Mouse (Mus musculus) neural tube, embryonic 13.5 days (tissue): ENCODE data around the gene Ifitm2. TPM values are rescaled to one million over a fixed set of nuclear protein-coding genes. Genes with fewer than 3 reads are reported as not detected.

ENCODE experiments used
- ATAC-seq: fragments of 200-750 bp; cut with Nextera tagmentation; 2 replicates; pipeline ENCODE4 v1.8.0; 2017; ENCODE audit warnings: low read depth, mild to moderate bottlenecking, moderate TSS enrichment, moderate library complexity
- H3K27ac ChIP-seq: fragments of 300-500 bp; sonication (generic); replicated peaks from 2 replicates; pipeline ENCODE4 v1.5.1; 2015; ENCODE audit warnings: moderate library complexity, mild to moderate bottlenecking, inconsistent platforms
- H3K27me3 ChIP-seq: fragments of 300-500 bp; sonication (generic); 2 replicates; pipeline ENCODE4 v1.6.1; 2015; ENCODE audit warnings: mild to moderate bottlenecking, inconsistent platforms
- H3K36me3 ChIP-seq: fragments of 300-500 bp; sonication (generic); 2 replicates; pipeline ENCODE4 v1.6.1; 2015; ENCODE audit warnings: mild to moderate bottlenecking, inconsistent platforms
- H3K4me1 ChIP-seq: fragments of 300-500 bp; sonication (generic); replicated peaks from 2 replicates; pipeline ENCODE4 v1.6.1; 2015; ENCODE audit warnings: inconsistent platforms
- H3K4me2 ChIP-seq: fragments of 300-500 bp; sonication (generic); 2 replicates; pipeline ENCODE4 v1.6.1; 2015; ENCODE audit warnings: inconsistent platforms, mild to moderate bottlenecking, moderate library complexity
- H3K4me3 ChIP-seq: fragments of 300-500 bp; sonication (generic); 2 replicates; pipeline ENCODE4 v1.5.1; 2015; ENCODE audit warnings: mild to moderate bottlenecking, inconsistent platforms
- H3K9ac ChIP-seq: fragments of 300-500 bp; sonication (generic); 2 replicates; pipeline ENCODE4 v1.6.1; 2015; ENCODE audit warnings: moderate library complexity, mild to moderate bottlenecking, inconsistent platforms
- H3K9me3 ChIP-seq: fragments of 300-500 bp; sonication (generic); 2 replicates; pipeline ENCODE4 v1.6.1; 2016; ENCODE audit warnings: inconsistent platforms
- WGBS: fragments of 180-500 bp; shearing (Covaris S2); methylation state at CpG from one replicate; pipeline ENCODE4 v1.1.7; 2015; 5-methylcytosine and 5-hydroxymethylcytosine counted together
- polyA plus RNA-seq: library from polyadenylated mRNA; unstranded; fragments of >200 nt; fragmentation: Nextera tagmentation; extraction: Ambion mirVana; gene quantifications from 2 replicates; pipeline ENCODE4 v1.2.1, GENCODE M21; 2015

Ifitm2 gene
- 271 and 311 TPM in 2 replicates for polyA plus RNA-seq

DNA sequence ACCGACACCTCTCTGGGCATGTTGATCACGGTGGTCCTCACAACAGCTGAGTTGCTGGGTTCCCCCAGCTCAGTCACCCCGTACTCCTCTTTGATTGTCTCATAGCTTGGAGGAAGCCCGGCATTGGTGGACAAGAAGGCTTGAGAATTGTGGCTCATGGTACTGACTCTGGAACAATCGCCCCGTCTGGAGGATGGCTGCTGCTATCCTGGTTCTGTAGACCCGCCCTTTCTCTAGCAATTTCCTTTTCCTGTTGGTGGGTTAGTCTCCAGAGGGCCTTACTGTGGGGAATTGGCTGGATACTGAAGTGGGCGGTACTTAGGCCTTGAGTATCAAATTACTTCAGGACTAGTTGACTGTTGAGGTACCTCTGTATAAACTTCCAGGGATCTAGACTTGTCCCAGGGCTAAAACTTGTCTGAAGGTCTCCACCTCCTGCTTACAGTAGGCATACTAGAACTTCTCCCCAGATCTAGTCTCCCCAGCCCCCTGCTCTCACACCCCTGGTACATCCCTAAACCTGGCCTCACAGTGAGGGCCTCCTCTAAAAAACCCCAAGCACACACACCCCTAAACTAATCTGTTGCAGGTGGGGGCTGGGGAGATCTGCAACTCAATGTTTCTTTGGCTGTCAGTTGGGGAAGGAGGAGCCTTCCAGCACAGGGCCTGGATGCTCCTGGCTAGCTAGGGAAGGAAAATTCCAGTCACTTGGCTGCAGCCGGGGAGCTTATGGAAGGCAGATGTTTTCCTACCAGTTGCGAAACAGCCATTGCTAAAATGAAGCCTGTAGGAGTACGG is at the start of gene Ifitm2, which contains the start of gene Gm45717:
Gene Ifitm2, minus strand, starts transcription at position 230 of the 798 bp plus-strand sequence.
Gene Gm45717, minus strand, starts transcription at position 180 of the 798 bp plus-strand sequence.
- Histone ChIP-seq H3K4me1 (peaks cover 34% of the 10 kb centered on the region), H3K27me3 (no peaks in the 10 kb centered on the region), H3K36me3 (no peaks in the 10 kb centered on the region), H3K9me3 (no peaks in the 10 kb centered on the region), H3K27ac (peak within 1 kb of the TSS; percentile 38), H3K9ac (peak within 1 kb of the TSS; percentile 62), H3K4me3 (peak within 1 kb of the TSS; percentile 35), H3K4me2 (peak within 1 kb of the TSS; percentile 55)
- ATAC-seq: no peak
- 26% methylated on average over 11 of the region's 11 CpGs for WGBS

DNA sequence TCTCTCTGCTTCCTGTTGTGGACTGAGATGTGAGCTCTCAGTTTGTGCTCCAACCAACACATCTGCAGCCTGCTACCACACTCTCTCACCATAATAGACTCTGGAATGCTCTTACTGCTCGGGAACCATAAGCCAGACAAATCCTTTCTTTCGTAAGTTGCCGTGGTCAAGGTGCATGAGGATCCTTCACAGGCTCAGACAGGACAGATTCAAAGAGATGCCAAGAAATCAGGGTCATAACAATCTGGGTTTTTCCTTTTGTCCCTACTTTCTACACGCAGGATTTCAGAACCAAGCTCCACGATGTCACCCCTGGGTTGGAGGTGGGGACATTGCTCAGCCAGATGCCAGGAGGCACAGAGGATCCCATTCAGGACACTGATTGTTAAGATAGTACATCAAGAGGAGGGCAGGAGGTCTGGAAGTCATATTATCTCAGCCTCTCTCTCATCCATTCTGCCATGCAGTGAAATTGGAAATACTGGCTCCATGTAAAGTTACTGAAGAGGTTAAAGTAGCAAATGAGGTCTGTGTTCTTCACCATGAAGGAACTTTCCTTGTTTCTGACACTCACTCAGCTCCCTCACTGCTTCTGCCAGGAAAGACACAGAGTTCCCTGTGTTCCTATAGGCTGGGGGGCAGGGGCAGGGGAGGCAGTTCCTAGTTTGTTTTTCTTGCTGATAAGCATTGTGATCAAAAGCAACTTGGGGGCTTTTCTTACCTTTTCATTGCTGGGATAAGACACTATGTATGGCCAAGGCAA is 47.6 kb upstream of the Ifitm2 start:
- no peak overlapping the region for H3K4me2 ChIP-seq
- no peaks in the 10 kb centered on the region for H3K36me3 ChIP-seq
- H3K4me1 ChIP-seq: 0 out of 2 replicates have a peak, but pooled peaks cover 2% of the 10 kb centered on the region
- no peak overlapping the region for H3K27ac ChIP-seq
- no peak overlapping the region for H3K4me3 ChIP-seq
- WGBS: 86% methylated on average over 5 of the region's 5 CpGs
- no peaks in the 10 kb centered on the region for H3K27me3 ChIP-seq
- ATAC-seq: no peak
- H3K9me3 ChIP-seq: no peaks in the 10 kb centered on the region
- H3K9ac ChIP-seq: no peak overlapping the region

DNA sequence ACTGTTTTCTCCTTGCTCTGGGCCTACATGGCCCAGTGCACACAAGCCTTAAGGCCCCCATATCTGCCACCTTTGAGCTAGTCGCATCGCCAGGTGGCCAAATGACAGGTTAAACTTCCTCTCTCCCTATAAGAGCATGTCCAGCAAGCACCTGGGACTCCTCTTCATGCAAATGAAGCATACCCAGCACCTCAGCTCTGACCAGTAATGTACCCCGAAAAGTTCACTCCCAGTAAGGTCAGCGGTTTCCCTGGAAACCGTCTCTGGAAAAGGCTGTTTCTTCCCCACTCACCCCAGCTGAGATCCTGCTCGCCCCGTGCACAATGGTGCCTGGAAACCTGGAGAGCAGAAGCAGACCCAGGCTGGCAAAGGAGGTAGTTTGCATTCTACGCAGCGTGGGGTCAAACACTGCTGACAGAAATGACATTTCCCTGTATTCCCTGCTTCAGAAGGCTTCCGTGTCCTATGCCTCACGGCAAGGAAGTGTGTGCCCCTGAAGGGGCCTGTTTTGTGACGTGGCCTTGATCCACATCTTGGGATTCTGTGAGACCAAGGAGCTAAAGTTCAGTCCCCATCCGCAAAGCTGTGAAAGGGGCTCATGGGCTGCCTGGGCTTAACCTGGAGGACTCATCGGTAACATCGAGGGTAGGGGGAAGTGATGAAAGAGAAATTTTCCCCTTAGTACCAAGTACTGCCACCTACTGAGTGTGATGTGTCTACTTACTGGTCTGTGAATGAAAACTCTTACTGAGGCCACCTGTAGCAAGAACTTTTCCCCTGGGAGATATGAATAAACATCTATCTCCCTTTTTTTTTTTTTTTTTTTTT is 45.3 kb upstream of the Ifitm2 start:
- ATAC-seq: no peak
- no peak overlapping the region for H3K9ac ChIP-seq
- H3K9me3 ChIP-seq: no peaks in the 10 kb centered on the region

DNA sequence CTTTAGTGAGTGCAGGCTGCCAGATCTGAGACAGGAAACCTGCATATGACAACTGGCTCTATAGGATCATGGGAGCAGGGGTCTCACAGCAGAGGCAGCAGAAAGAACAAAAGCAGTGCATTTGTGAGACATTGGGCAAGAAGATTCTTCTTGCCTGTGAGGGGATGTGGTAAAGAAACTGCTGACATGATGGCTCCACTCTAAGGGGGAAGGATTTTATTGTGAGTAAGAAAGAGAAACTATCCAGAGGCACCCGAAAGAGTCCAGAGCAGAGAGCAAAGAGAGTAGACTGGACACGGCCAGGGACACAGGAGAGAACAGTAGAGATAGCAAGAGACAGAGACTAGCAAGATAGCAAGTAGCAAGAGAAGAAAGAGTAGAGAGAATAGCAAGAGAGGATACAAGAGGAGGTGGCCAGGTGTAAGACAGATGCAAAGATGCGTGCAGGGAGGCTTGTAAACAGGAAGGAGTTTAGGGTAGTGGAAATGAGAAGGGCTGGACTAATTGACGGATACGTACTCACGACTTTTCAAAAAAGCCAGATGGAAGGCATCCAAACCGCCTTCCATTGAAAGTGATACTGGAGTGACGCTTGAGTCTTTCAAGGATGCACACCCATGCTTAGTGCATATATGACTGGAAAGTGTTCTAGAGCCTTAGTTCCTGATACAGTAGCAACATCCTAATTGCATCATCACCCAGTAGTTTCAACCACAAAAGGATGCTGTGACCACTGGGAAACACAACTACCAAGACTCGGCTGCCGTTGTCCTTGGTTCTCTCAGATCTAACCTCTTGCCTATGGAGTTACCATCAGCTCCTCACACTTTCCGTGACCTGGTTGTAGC is 43.3 kb upstream of the Ifitm2 start:
- Histone ChIP-seq H3K4me3 (no peak overlapping the region), H3K9ac (no peak overlapping the region), H3K27ac (no peak overlapping the region), H3K4me1 (no peaks in the 10 kb centered on the region), H3K4me2 (no peak overlapping the region), H3K36me3 (no peaks in the 10 kb centered on the region), H3K27me3 (no peaks in the 10 kb centered on the region), H3K9me3 (no peaks in the 10 kb centered on the region)
- WGBS: 91% methylated on average over 11 of the region's 11 CpGs
- no peak for ATAC-seq

More for the DNA sequence above, 45.3 kb upstream of the Ifitm2 start:
- H3K36me3 ChIP-seq: no peaks in the 10 kb centered on the region
- H3K4me3 ChIP-seq: no peak overlapping the region
- H3K27ac ChIP-seq: no peak overlapping the region
- whole genome bisulfite sequencing: 73% methylated on average over 15 of the region's 15 CpGs
- no peaks in the 10 kb centered on the region for H3K4me1 ChIP-seq
- H3K4me2 ChIP-seq: no peak overlapping the region
- no peaks in the 10 kb centered on the region for H3K27me3 ChIP-seq

DNA sequence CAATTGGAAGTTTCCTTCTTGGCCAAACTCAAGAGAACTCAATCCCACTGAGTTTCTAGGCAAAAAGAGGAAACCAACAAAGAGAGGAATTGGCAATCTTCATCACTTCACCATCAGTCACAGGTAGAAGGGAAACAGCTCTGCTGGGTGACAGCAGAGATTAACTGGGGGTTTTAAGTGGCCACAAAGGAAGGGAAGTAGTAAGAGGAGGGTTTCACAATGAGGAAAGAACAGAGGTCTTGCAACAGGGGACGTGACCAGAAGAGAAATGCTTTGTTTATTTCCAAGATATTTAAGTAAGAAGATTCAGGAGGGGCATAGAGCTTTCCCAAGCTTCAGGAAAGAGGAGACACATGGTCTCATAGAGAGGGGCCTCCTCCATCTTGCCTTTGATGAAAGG is 42.0 kb upstream of the Ifitm2 start:
- H3K9me3 ChIP-seq: no peaks in the 10 kb centered on the region
- no peak overlapping the region for H3K4me3 ChIP-seq
- 58% methylated on average over 1 of the region's 1 CpGs for WGBS
- no peak overlapping the region for H3K9ac ChIP-seq
- no peak overlapping the region for H3K4me2 ChIP-seq
- H3K36me3 ChIP-seq: no peaks in the 10 kb centered on the region
- H3K4me1 ChIP-seq: no peaks in the 10 kb centered on the region
- ATAC-seq: no peak
- no peak overlapping the region for H3K27ac ChIP-seq
- H3K27me3 ChIP-seq: no peaks in the 10 kb centered on the region

DNA sequence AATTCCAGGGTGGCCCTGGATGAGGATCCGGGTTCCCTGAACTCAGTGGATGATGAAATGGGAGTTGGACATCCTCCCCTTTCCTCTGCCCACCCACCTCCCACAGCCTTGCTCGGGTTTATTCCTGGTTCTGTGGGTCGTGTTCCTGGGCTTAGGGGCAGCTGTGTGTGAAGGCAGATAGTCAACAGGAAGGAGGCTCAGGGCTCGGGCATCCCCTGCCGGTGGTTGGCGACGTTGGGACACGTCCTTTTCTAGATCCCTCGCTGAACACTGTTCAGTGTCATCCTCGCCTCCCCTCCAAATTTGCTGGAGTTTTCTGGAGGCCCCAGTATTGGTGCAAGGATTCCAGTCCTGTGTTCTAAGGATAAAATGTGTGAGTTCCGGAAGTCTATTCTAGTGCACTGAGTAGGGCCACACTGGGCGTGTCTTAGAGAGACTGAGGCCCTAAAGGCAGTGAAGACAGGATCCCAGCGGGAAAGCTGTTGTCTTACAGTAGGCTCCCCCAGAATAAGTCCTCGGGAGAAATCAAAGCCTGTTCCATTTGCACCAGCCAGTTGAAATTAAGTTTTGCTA is 35.4 kb upstream of the Ifitm2 start:
- 84% methylated on average over 14 of the region's 14 CpGs for WGBS

DNA sequence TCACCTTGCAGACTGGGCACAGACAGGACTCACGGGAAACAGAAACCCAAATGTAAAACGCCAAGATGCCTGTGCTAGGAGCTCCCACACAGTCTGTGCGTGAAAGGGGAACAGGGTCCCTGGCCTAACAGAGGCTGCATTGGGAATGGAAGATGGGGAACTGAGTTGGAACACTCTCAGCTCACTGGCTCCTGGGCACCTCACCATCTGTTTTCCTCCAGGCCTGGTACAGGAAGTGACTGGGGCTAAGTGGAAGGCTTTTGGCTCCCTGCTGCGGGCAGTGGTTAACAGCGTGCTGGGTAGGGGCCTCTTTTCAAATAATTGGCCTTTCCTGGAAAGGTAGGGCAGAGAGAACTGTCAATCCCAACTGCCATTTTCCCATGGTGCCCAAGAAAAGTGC is 34.8 kb upstream of the Ifitm2 start:
- Histone ChIP-seq H3K4me2 (no peak overlapping the region), H3K9me3 (no peaks in the 10 kb centered on the region), H3K9ac (no peak overlapping the region), H3K4me3 (no peak overlapping the region), H3K4me1 (no peaks in the 10 kb centered on the region), H3K27ac (no peak overlapping the region), H3K36me3 (no peaks in the 10 kb centered on the region), H3K27me3 (no peaks in the 10 kb centered on the region)
- ATAC-seq: no peak
- 81% methylated on average over 5 of the region's 5 CpGs for WGBS

More for the DNA sequence above, 35.4 kb upstream of the Ifitm2 start:
- H3K27ac ChIP-seq: no peak overlapping the region
- ATAC-seq: no peak
- no peak overlapping the region for H3K4me2 ChIP-seq
- H3K9ac ChIP-seq: no peak overlapping the region
- H3K4me1 ChIP-seq: no peaks in the 10 kb centered on the region
- no peaks in the 10 kb centered on the region for H3K9me3 ChIP-seq
- no peak overlapping the region for H3K4me3 ChIP-seq
- no peaks in the 10 kb centered on the region for H3K27me3 ChIP-seq
- H3K36me3 ChIP-seq: no peaks in the 10 kb centered on the region

DNA sequence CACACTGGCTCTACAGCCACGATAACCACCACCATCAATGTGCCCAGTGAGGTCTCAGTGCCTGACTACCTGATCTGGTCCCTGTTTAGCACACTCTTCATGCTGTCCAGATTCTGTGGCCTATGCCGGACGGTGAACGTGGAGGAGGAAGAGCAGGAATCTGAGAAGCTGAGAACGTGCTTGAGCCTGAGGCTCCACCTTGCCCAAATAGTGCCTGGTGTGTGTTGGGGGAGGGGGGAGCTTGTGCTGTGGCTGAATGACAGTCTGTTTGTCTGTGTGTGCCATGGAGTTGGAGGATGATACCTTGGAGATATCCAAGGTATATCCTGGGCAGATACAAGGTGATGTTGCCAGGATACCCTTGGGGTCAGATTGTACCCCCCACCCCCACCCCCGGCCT is 34.4 kb upstream of the Ifitm2 start:
- no peak overlapping the region for H3K27ac ChIP-seq
- H3K9me3 ChIP-seq: no peaks in the 10 kb centered on the region
- no peak for ATAC-seq
- no peaks in the 10 kb centered on the region for H3K27me3 ChIP-seq
- H3K4me2 ChIP-seq: no peak overlapping the region
- H3K9ac ChIP-seq: no peak overlapping the region
- H3K4me1 ChIP-seq: no peaks in the 10 kb centered on the region
- H3K4me3 ChIP-seq: no peak overlapping the region
- H3K36me3 ChIP-seq: no peaks in the 10 kb centered on the region
- 79% methylated on average over 6 of the region's 6 CpGs for WGBS

DNA sequence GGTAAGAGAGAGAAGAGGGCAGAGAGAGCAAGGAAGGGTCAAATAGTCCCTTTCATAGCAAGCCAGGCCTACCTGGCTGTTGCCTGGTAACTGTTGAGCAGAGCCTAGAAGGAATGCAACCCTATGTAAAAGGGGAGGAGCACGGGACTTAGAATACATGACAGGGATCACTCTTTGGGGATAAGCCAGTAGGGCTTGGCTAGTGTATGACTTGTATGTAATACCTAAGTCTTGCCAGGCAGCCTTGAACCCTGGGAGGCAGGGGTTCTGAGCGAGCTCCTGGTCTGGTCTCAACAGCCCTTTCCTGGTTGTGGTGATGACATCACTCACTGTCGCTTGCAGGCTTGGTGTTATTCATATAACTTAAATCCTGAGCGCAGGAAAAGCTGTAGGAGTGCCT is 33.2 kb upstream of the Ifitm2 start:
- no peaks in the 10 kb centered on the region for H3K9me3 ChIP-seq
- H3K4me3 ChIP-seq: no peak overlapping the region
- whole genome bisulfite sequencing: 78% methylated on average over 4 of the region's 4 CpGs
- no peak overlapping the region for H3K9ac ChIP-seq
- H3K36me3 ChIP-seq: no peaks in the 10 kb centered on the region
- H3K27ac ChIP-seq: no peak overlapping the region
- H3K27me3 ChIP-seq: no peaks in the 10 kb centered on the region
- no peak for ATAC-seq
- H3K4me2 ChIP-seq: no peak overlapping the region
- no peaks in the 10 kb centered on the region for H3K4me1 ChIP-seq

DNA sequence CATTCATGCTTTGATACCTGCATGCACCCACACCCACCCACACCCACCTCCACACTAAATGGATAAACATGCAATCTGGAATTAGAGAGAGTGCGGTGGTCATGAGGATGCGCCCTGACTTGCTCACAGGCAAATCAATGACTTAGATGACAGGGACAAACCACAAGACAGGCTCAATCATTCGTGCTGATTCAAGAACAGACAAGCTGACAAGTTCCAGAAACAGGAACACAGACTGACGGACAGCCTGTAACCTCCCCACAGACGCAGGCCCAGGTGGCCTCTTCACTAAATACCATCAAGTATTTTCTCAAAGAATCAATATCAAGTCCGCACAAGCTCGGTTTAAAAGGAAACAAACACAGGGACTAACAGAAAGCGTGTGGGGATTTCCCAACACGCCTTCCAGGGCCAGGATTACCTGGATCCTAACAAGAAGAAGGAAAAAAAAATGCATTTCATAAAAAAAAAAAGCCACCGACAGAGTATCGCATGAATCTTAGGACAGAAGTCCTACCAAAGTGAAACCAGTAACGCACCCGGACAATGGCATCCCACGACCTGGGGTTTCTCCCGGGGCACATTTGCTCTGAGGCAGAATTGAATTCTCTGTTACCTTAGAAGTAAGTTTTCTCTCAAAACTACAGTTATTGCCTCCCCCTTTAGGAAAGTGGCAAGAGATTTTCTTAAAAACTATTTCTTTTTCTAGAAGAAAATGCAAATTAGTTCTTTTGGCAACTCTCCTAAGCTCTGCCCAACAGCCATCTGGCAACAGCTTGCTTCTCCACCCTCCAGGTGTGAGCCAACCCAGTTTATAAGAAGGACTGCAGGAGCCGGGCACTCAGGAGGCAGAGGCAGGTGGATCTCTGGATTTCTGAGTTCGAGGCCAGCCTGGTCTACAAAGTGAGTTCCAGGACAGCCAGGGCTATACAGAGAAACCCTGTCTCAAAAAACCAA is 31.7 kb upstream of the Ifitm2 start:
- H3K4me1 ChIP-seq: no peaks in the 10 kb centered on the region
- H3K36me3 ChIP-seq: no peaks in the 10 kb centered on the region
- 90% methylated on average over 17 of the region's 17 CpGs for WGBS
- no peak overlapping the region for H3K9ac ChIP-seq
- no peak overlapping the region for H3K4me2 ChIP-seq
- H3K4me3 ChIP-seq: no peak overlapping the region
- no peaks in the 10 kb centered on the region for H3K9me3 ChIP-seq
- ATAC-seq: no peak
- no peaks in the 10 kb centered on the region for H3K27me3 ChIP-seq
- H3K27ac ChIP-seq: no peak overlapping the region
